Mouse (Mus musculus): ENCODE data around the gene Coro2b.

- TF ChIP-seq GATA1 (IDR thresholded peaks at IDR 0.05; ENCODE audit: borderline replicate concordance, low read length) (no peak), FLI1 (IDR thresholded peaks at IDR 0.05; ENCODE audit: low read length) (no peak)
Measured at GRCm38 (mm10) chr9:62437446-62437845, 99.4 kb downstream of the Coro2b start.

Measured in megakaryocyte, embryonic 14.5 days (primary cell).